Mouse (Mus musculus) heart, adult 2 months (tissue): Measurements from ENCODE around the gene Afp. TPM values are rescaled to one million over a fixed set of nuclear protein-coding genes. Genes with fewer than 3 reads are reported as not detected.

Experiments used
- DNase-seq, 2 experiments: peaks; one replicate each; pipeline ENCODE4 v3.0.0; 2021
- H3K27ac ChIP-seq: fragments of 200-600 bp; 2 replicates; pipeline ENCODE4 v1.8.1; 2022
- H3K27me3 ChIP-seq: fragments of 200-500 bp; 2 replicates; pipeline ENCODE4 v1.6.1; 2012; ENCODE audit warnings: mild to moderate bottlenecking, low read length, inconsistent platforms, mixed read lengths; ENCODE audit not compliant: control insufficient read depth, insufficient read depth
- H3K36me3 ChIP-seq: fragments of 200-500 bp; 2 replicates; pipeline ENCODE4 v1.6.1; 2012; ENCODE audit warnings: low read length, inconsistent platforms; ENCODE audit not compliant: control insufficient read depth, insufficient read depth
- H3K4me1 ChIP-seq: fragments of 200-500 bp; 2 replicates; pipeline ENCODE4 v1.6.1; 2011; ENCODE audit warnings: low read length; ENCODE audit not compliant: control insufficient read depth, insufficient read depth
- H3K4me3 ChIP-seq: fragments of 200-600 bp; 2 replicates; pipeline ENCODE4 v1.8.1; 2022
- H3K79me2 ChIP-seq: fragments of 200-500 bp; replicated peaks from 2 replicates; pipeline ENCODE4 v1.6.1; 2012; ENCODE audit warnings: mild to moderate bottlenecking, inconsistent platforms, low read length, moderate library complexity, mixed read lengths; ENCODE audit not compliant: control insufficient read depth, insufficient read depth
- H3K9ac ChIP-seq: fragments of 200-500 bp; 2 replicates; pipeline ENCODE4 v1.6.1; 2012; ENCODE audit warnings: low read depth, mild to moderate bottlenecking, control low read depth, inconsistent platforms, low read length, mixed read lengths
- CTCF ChIP-seq: fragments of 200-600 bp; IDR thresholded peaks from 2 replicates; pipeline ENCODE4 v1.8.1; 2022; ENCODE audit warnings: antibody characterized with exemption, mild to moderate bottlenecking, moderate library complexity
- EP300 ChIP-seq: fragments of 200-500 bp; IDR thresholded peaks from 2 replicates; pipeline ENCODE4 v1.6.1; 2011; ENCODE audit warnings: low read depth, low read length, control low read depth; ENCODE audit not compliant: insufficient read depth
- POLR2A ChIP-seq: fragments of 200-500 bp; IDR thresholded peaks from 2 replicates; pipeline ENCODE4 v1.6.1; 2011; ENCODE audit warnings: mild to moderate bottlenecking, low read depth, low read length, control low read depth; ENCODE audit not compliant: insufficient read depth
- WGBS: fragments of 180-500 bp; shearing (Covaris S2); methylation state at CpG from one replicate; pipeline ENCODE4 v1.1.7; 2018; 5-methylcytosine and 5-hydroxymethylcytosine counted together
- intact Hi-C: fragments of 180-260 bp; cut with DNase I; formaldehyde crosslinking; loops from one replicate; pipeline ENCODE4 v1.15.1; 2025
- polyA plus RNA-seq: library from polyadenylated mRNA; depleted of rRNA; stranded (reverse); fragments of >200 nt; gene quantifications from 2 replicates; pipeline ENCODE4 v1.2.3, GENCODE M21; 2012; rRNA removed
- total RNA-seq, 2 experiments: library from RNA; stranded (reverse); gene quantifications; 2 replicates each; pipeline ENCODE4 v1.2.3; 2021

Afp gene
- total and polyA plus RNA-seq, 3 experiments = not detected

GRCm38 (mm10) chr5:90556052-90556451, 65.5 kb downstream of the Afp start:
- Histone ChIP-seq H3K27me3 (no peaks in the 10 kb centered on the region), H3K27ac (no peak overlapping the region), H3K4me1 (no peaks in the 10 kb centered on the region), H3K4me3 (no peak overlapping the region), H3K36me3 (no peaks in the 10 kb centered on the region), H3K79me2 (no peaks in the 10 kb centered on the region), H3K9ac (no peak overlapping the region)
- intact Hi-C loops = no loop called here
- WGBS = 64% methylated on average over 3 of the region's 3 CpGs
- TF ChIP-seq EP300 (no peak), CTCF (no peak), POLR2A (no peak)
- DNase-seq = no peak

Other genes with a start within 250 kb of the Afp start
- 10 to 100 TPM; 64.5 to 70.4 TPM for gene Ankrd17, start 124.2 kb upstream of the Afp start, total RNA-seq
- 21.8 and 45.5 TPM in 2 replicates for gene Ankrd17, start 124.2 kb upstream of the Afp start, polyA plus RNA-seq
- gene Gm9958, start 123.5 kb upstream of the Afp start, total RNA-seq = under 1 TPM; 0.57 to 0.89 TPM
- 0.61 and 1.1 TPM in 2 replicates for gene Gm9958, start 123.5 kb upstream of the Afp start, polyA plus RNA-seq
- gene Alb, start 29.8 kb upstream of the Afp start, total RNA-seq = not detected
- 0.59 and 26.7 TPM in 2 replicates for gene Alb, start 29.8 kb upstream of the Afp start, polyA plus RNA-seq
- gene Afm, start 28.2 kb downstream of the Afp start, total RNA-seq = not detected
- 0.23 TPM in 1 of 2 replicates, not detected in the other for gene Afm, start 28.2 kb downstream of the Afp start, polyA plus RNA-seq
- not detected for gene 5830473C10Rik, start 70.4 kb downstream of the Afp start, total RNA-seq
- not detected in 2 replicates for gene 5830473C10Rik, start 70.4 kb downstream of the Afp start, polyA plus RNA-seq
- not detected for gene Rassf6, start 149.9 kb downstream of the Afp start, total RNA-seq
- 0.27 TPM in 1 of 2 replicates, not detected in the other for gene Rassf6, start 149.9 kb downstream of the Afp start, polyA plus RNA-seq